Mouse (Mus musculus): ENCODE results near the gene Pde6g. TPM values are rescaled to one million over a fixed set of nuclear protein-coding genes. Genes with fewer than 3 reads are reported as not detected.

The Pde6g gene
- total and polyA plus RNA-seq, 3 experiments, result 0.23 to 1.7 (median 0.33) TPM

DNA sequence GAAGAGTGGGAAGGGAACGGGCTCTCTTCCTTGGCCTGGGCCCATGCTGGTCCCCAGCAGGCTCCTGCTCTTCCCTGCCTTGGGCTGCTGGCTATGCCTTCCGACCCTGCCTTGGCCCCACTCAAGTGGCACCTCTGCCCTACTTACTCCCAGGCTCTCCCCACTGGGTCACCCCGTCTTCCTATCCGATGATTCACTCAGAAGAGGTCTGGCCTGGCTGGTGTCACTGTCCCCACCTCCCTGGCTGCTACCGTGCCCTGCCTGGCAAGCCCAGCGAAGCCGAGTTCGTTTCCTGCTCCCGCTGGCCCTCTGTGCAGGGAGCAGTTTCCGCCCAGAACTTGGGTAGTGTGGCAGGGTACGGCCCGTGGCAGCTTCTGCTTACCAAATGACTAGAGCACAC, 44.9 kb upstream of the Pde6g start:
- Histone ChIP-seq H3K36me3 (replicated peaks) (peaks cover 68% of the 10 kb centered on the region), H3K4me1 (ENCODE audit: insufficient read depth, low read depth, low read length) (peaks cover 26% of the 10 kb centered on the region), H3K27me3 (ENCODE audit: insufficient read depth, low read length) (peaks cover 13% of the 10 kb centered on the region; the same call in 1 of the 2 replicates), H3K4me3 (ENCODE audit: low read depth, low read length) (no peak overlapping the region), H3K9me3 (replicated peaks) (no peaks in the 10 kb centered on the region)
- DNase-seq (ENCODE audit: low spot score), result no peak
- no peak for TF ChIP-seq GATA2 (IDR thresholded peaks at IDR 0.05; ENCODE audit: borderline replicate concordance, low read depth, low read length)
- no peak for ATAC-seq (ENCODE audit: extremely low read depth, insufficient number of reproducible peaks, low FRiP score, poor library complexity, severe bottlenecking)

DNA sequence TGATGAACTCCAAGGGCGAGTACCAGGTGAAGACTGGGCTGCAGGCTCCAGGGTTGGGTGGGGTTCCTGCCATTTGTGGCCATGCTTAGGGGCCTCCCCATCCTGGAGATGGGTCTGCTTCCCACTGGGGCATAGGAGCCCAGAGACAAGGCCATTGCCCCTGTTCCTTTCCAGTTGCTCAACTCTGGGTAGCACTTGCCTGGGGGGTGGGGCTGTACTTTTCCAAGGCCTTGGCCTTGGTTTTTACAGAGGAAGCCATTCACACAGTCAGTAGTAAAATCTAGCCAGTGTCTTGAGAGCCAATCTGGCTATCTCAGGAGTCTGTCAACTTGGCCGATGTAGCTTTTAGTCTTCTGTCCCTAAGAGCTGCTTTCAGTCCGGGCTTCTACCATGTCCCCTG, 44.1 kb upstream of the Pde6g start:
- peaks cover 8% of the 10 kb centered on the region; the same call in 1 of the 2 replicates for H3K27me3 ChIP-seq (ENCODE audit: insufficient read depth, low read length)
- peaks cover 72% of the 10 kb centered on the region for H3K36me3 ChIP-seq (replicated peaks)
- TF ChIP-seq GATA1 (IDR thresholded peaks at IDR 0.05; ENCODE audit: borderline replicate concordance, low read length) (no peak), CTCF (IDR thresholded peaks at IDR 0.05; ENCODE audit: low read depth, low read length) (no peak), POLR2AphosphoS5 (IDR thresholded peaks at IDR 0.05; ENCODE audit: insufficient replicate concordance, low read depth, low read length) (no peak), TAL1 (conservative IDR thresholded peaks at IDR 0.05; ENCODE audit: low read depth, low read length) (no peak), GATA2 (IDR thresholded peaks at IDR 0.05; ENCODE audit: borderline replicate concordance, low read depth, low read length) (no peak)
- no peaks in the 10 kb centered on the region for H3K9me3 ChIP-seq (replicated peaks)
- H3K4me3 ChIP-seq (ENCODE audit: low read depth, low read length), result no peak overlapping the region
- peaks cover 33% of the 10 kb centered on the region for H3K4me1 ChIP-seq (ENCODE audit: insufficient read depth, low read depth, low read length)
- no peak for DNase-seq (ENCODE audit: low spot score)
- no peak for ATAC-seq (ENCODE audit: extremely low read depth, insufficient number of reproducible peaks, low FRiP score, poor library complexity, severe bottlenecking)

DNA sequence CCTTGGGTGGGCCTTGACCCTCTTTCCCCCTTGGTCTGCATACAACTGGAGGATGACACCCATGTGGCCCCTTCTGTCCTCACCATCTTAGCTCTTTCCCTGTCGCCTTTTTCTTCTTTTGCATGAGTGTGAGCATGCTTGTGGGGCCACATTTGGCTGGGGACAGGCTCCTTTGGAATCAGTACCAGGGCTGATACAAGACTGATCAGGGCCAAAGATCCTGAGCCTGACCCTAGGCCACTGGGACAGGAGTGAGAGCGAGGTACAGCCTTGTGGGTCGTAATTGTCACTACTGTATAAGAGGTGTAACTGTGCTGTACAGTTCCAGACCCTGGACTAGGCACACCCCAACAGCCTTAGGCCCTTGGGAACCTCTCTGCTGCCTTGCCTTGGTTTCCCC, 40.6 kb upstream of the Pde6g start:
- H3K36me3 ChIP-seq (replicated peaks), result peaks cover 84% of the 10 kb centered on the region
- DNase-seq (ENCODE audit: low spot score) (no peak), ATAC-seq (ENCODE audit: extremely low read depth, insufficient number of reproducible peaks, low FRiP score, poor library complexity, severe bottlenecking) (no peak)
- peaks cover 53% of the 10 kb centered on the region for H3K4me1 ChIP-seq (ENCODE audit: insufficient read depth, low read depth, low read length)
- no peaks in the 10 kb centered on the region for H3K9me3 ChIP-seq (replicated peaks)
- no peak for TF ChIP-seq CTCF (IDR thresholded peaks at IDR 0.05; ENCODE audit: low read depth, low read length)
- no peak for TF ChIP-seq POLR2AphosphoS5 (IDR thresholded peaks at IDR 0.05; ENCODE audit: insufficient replicate concordance, low read depth, low read length)
- no peak for TF ChIP-seq TAL1 (conservative IDR thresholded peaks at IDR 0.05; ENCODE audit: low read depth, low read length)
- H3K27me3 ChIP-seq (ENCODE audit: insufficient read depth, low read length), result no peaks in the 10 kb centered on the region
- H3K4me3 ChIP-seq (ENCODE audit: low read depth, low read length), result no peak overlapping the region

DNA sequence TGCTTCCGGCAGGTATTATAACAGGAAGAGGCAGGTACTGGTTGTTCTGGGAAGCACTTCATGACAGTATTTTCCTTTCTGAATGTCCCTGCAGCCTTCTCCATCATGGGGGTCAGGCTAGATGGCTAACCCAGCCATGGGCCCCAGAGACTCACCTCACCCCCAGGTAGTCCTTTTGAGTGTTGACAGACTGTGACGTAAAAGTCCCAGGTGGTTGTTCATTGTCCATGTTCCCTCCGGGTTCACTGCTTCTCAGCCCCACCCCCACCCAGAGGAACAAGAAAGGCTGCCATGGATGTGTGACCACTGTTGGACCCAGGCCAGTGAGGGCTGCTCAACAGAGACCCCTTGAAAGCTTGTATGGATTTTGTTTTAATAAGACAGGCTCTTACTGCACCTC, 40.1 kb upstream of the Pde6g start:
- Histone ChIP-seq H3K27me3 (ENCODE audit: insufficient read depth, low read length) (no peaks in the 10 kb centered on the region), H3K4me1 (ENCODE audit: insufficient read depth, low read depth, low read length) (peaks cover 58% of the 10 kb centered on the region), H3K36me3 (replicated peaks) (peaks cover 84% of the 10 kb centered on the region), H3K4me3 (ENCODE audit: low read depth, low read length) (peak overlapping the region; percentile 88; the same call in 1 of the 2 replicates), H3K9me3 (replicated peaks) (no peaks in the 10 kb centered on the region)
- no peak for ATAC-seq (ENCODE audit: extremely low read depth, insufficient number of reproducible peaks, low FRiP score, poor library complexity, severe bottlenecking)
- TF ChIP-seq TAL1 (conservative IDR thresholded peaks at IDR 0.05; ENCODE audit: low read depth, low read length) (no peak), GATA1 (IDR thresholded peaks at IDR 0.05; ENCODE audit: borderline replicate concordance, low read length) (no peak), POLR2AphosphoS5 (IDR thresholded peaks at IDR 0.05; ENCODE audit: insufficient replicate concordance, low read depth, low read length) (no peak), CTCF (IDR thresholded peaks at IDR 0.05; ENCODE audit: low read depth, low read length) (no peak), GATA2 (IDR thresholded peaks at IDR 0.05; ENCODE audit: borderline replicate concordance, low read depth, low read length) (no peak)
- no peak for DNase-seq (ENCODE audit: low spot score)

DNA sequence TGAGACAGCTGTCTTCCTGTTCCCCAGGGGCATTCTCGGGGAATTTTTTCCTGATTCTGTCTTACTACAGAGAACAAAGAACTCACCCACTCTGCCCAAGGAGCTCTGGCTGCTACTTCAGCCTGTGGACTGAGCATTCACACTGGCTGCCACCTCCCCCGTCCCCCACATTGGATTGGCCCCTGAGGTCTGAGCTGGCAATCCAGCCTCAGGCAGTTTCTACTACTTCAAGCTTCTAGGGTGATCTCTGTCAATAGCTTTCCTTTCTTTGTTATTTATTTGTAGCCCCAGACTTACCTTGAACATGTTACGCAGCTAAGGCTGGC, 39.5 kb upstream of the Pde6g start:
- ATAC-seq (ENCODE audit: extremely low read depth, insufficient number of reproducible peaks, low FRiP score, poor library complexity, severe bottlenecking) (no peak), DNase-seq (ENCODE audit: low spot score) (no peak)
- H3K4me3 ChIP-seq (ENCODE audit: low read depth, low read length), result peak overlapping the region; percentile 88; the same call in 1 of the 2 replicates
- no peaks in the 10 kb centered on the region for H3K27me3 ChIP-seq (ENCODE audit: insufficient read depth, low read length)
- peaks cover 84% of the 10 kb centered on the region for H3K36me3 ChIP-seq (replicated peaks)
- peaks cover 63% of the 10 kb centered on the region for H3K4me1 ChIP-seq (ENCODE audit: insufficient read depth, low read depth, low read length)
- no peak for TF ChIP-seq CTCF (IDR thresholded peaks at IDR 0.05; ENCODE audit: low read depth, low read length)
- no peak for TF ChIP-seq POLR2AphosphoS5 (IDR thresholded peaks at IDR 0.05; ENCODE audit: insufficient replicate concordance, low read depth, low read length)
- no peak for TF ChIP-seq GATA1 (IDR thresholded peaks at IDR 0.05; ENCODE audit: borderline replicate concordance, low read length)
- TF ChIP-seq TAL1 (conservative IDR thresholded peaks at IDR 0.05; ENCODE audit: low read depth, low read length), result no peak
- TF ChIP-seq GATA2 (IDR thresholded peaks at IDR 0.05; ENCODE audit: borderline replicate concordance, low read depth, low read length), result no peak
- no peaks in the 10 kb centered on the region for H3K9me3 ChIP-seq (replicated peaks)

DNA sequence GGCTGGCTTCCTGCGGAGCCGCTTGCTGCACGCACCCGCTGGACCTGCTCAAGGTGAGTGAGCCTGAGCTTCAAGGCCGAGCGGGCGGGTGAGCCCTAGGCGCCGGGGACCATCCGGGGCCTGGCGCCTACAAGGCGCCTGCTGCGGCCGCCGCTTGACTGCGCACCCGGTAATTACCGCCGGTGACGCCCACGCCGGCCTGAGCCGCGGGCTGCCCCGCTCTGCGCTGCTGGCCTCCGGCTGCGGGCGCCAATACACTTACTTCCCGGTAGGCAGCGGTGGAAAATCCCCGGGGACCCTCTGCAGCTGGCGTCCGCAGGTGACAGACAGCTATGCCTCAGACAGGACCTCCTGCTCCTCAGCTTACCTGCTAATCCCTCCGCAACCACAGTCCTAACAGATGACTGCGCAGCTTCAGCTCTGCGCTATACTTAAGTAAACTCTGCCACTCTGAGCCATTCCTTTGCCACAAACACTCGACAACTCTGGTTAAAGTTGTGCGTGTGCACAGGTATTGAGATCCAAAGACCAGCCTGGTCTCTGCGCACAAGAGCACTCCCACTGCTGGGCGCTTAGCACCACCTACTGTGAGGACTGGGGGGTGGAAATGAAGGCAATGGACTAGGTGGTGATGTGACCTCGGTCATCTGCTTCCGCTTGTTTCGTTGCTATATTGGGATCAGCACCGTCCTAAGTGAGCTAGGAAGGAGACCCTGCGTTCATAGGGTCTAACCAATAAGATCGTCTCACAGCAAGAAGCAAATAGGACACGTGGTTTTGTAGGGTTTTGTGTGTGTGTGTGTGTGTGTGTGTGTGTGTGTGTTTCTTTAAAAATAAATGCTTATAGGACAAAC, 39.0 kb upstream of the Pde6g start:
- Histone ChIP-seq H3K4me3 (ENCODE audit: low read depth, low read length) (peak overlapping the region; percentile 88), H3K36me3 (replicated peaks) (peaks cover 84% of the 10 kb centered on the region), H3K27me3 (ENCODE audit: insufficient read depth, low read length) (no peaks in the 10 kb centered on the region), H3K9me3 (replicated peaks) (no peaks in the 10 kb centered on the region), H3K4me1 (ENCODE audit: insufficient read depth, low read depth, low read length) (peaks cover 69% of the 10 kb centered on the region)
- DNase-seq (ENCODE audit: low spot score), result peak; percentile 63
- no peak for TF ChIP-seq GATA1 (IDR thresholded peaks at IDR 0.05; ENCODE audit: borderline replicate concordance, low read length)
- no peak for TF ChIP-seq TAL1 (conservative IDR thresholded peaks at IDR 0.05; ENCODE audit: low read depth, low read length)
- TF ChIP-seq POLR2AphosphoS5 (IDR thresholded peaks at IDR 0.05; ENCODE audit: insufficient replicate concordance, low read depth, low read length), result no peak
- TF ChIP-seq GATA2 (IDR thresholded peaks at IDR 0.05; ENCODE audit: borderline replicate concordance, low read depth, low read length), result no peak
- TF ChIP-seq CTCF (IDR thresholded peaks at IDR 0.05; ENCODE audit: low read depth, low read length), result no peak
- peak; percentile 48; the same call in 1 of the 2 replicates for ATAC-seq (ENCODE audit: extremely low read depth, insufficient number of reproducible peaks, low FRiP score, poor library complexity, severe bottlenecking)
